Mouse (Mus musculus) gastrocnemius, postnatal 4 days (tissue): ENCODE measurements around the gene Fgd4. TPM values are rescaled to one million over a fixed set of nuclear protein-coding genes. Genes with fewer than 3 reads are reported as not detected.

ENCODE experiments used
- total RNA-seq, 2 experiments: library from RNA; stranded (reverse); gene quantifications; 2 replicates each; pipeline ENCODE4 v1.2.3; 2021

The Fgd4 gene
- total RNA-seq, 2 experiments from 2014 or later: 12.5 TPM

Other genes starting within 250 kb of the Fgd4 start
- 10 to 100 TPM; 77.2 to 90.8 TPM for gene Dnm1l, start 241.6 kb downstream of the Fgd4 start, total RNA-seq
- not detected for gene Olfr19, start 75.9 kb upstream of the Fgd4 start, total RNA-seq
- not detected for gene Spag6l, start 228.9 kb upstream of the Fgd4 start, total RNA-seq